Mouse (Mus musculus) limb, embryonic 12.5 days (tissue): ENCODE measurements around the gene Zfyve27. TPM values are rescaled to one million over a fixed set of nuclear protein-coding genes. Genes with fewer than 3 reads are reported as not detected.

Source experiments
- ATAC-seq: fragments of 200-750 bp; cut with Nextera tagmentation; 2 replicates; pipeline ENCODE4 v1.8.0; 2017; ENCODE audit warnings: low read depth, moderate TSS enrichment; ENCODE audit not compliant: insufficient number of reproducible peaks, insufficient read depth, low FRiP score, low TSS enrichment
- H3K27ac ChIP-seq: fragments of 300-500 bp; sonication (generic); 2 replicates; pipeline ENCODE4 v1.5.1; 2016; ENCODE audit warnings: mild to moderate bottlenecking, moderate library complexity
- H3K27me3 ChIP-seq: fragments of 300-500 bp; sonication (generic); 2 replicates; pipeline ENCODE4 v1.6.1; 2016; ENCODE audit warnings: mild to moderate bottlenecking, moderate library complexity
- H3K36me3 ChIP-seq: fragments of 300-500 bp; sonication (generic); 2 replicates; pipeline ENCODE4 v1.6.1; 2016; ENCODE audit warnings: mild to moderate bottlenecking, moderate library complexity
- H3K4me1 ChIP-seq: fragments of 300-500 bp; sonication (generic); replicated peaks from 2 replicates; pipeline ENCODE4 v1.6.1; 2016
- H3K4me2 ChIP-seq: fragments of 300-500 bp; sonication (generic); 2 replicates; pipeline ENCODE4 v1.6.1; 2016; ENCODE audit warnings: mild to moderate bottlenecking, moderate library complexity
- H3K4me3 ChIP-seq: fragments of 300-500 bp; sonication (generic); replicated peaks from 2 replicates; pipeline ENCODE4 v1.5.1; 2016; ENCODE audit warnings: mild to moderate bottlenecking
- H3K9ac ChIP-seq: fragments of 300-500 bp; sonication (generic); replicated peaks from 2 replicates; pipeline ENCODE4 v1.6.1; 2016; ENCODE audit warnings: mild to moderate bottlenecking, moderate library complexity
- H3K9me3 ChIP-seq: fragments of 300-500 bp; sonication (generic); 2 replicates; pipeline ENCODE4 v1.6.1; 2016; ENCODE audit warnings: mild to moderate bottlenecking, moderate library complexity
- WGBS: fragments of 180-500 bp; shearing (Covaris S2); methylation state at CpG from one replicate; pipeline ENCODE4 v1.1.7; 2016; 5-methylcytosine and 5-hydroxymethylcytosine counted together
- polyA plus RNA-seq: library from polyadenylated mRNA; unstranded; fragments of >200 nt; fragmentation: Nextera tagmentation; extraction: Ambion mirVana; gene quantifications from 2 replicates; pipeline ENCODE4 v1.2.1, GENCODE M21; 2016

The Zfyve27 gene
- polyA plus RNA-seq, 1 experiment from 2014 or later = 33.7 TPM

- WGBS = 44% methylated on average over 8 of the region's 8 CpGs
- Histone ChIP-seq H3K27me3 (peaks cover 35% of the 10 kb centered on the region), H3K27ac (no peak overlapping the region), H3K9me3 (no peaks in the 10 kb centered on the region), H3K4me2 (no peak overlapping the region), H3K4me1 (no peaks in the 10 kb centered on the region), H3K9ac (no peak overlapping the region), H3K4me3 (no peak overlapping the region), H3K36me3 (no peaks in the 10 kb centered on the region)
- no peak for ATAC-seq
Measured at GRCm38 (mm10) chr19:42211936-42212335, 48.2 kb downstream of the Zfyve27 start.

DNA sequence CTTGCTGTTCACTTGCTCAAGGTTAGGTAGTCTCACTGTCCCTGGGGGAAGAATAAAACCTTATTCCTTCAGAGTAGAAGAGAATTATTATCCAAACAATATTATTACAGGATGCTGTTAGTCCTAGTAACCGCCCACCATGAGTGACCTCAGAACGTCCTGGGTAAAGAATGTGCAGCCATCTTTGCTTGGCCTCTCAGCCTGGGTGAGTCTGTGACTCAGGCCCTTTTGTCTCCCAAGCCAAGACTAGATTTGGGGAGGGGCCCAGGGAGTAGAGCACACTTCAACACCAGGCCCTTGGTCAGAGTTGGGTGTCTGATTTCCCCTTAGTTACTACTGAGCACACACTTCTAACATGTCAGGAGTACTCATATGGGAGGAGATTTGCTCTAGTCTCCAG is 50.9 kb downstream of the Zfyve27 start:
- no peak for ATAC-seq
- Histone ChIP-seq H3K4me1 (no peaks in the 10 kb centered on the region), H3K4me3 (no peak overlapping the region), H3K4me2 (no peak overlapping the region), H3K9ac (no peak overlapping the region), H3K36me3 (no peaks in the 10 kb centered on the region), H3K27me3 (peaks cover 17% of the 10 kb centered on the region; the same call in 1 of the 2 replicates), H3K27ac (no peak overlapping the region), H3K9me3 (no peaks in the 10 kb centered on the region; the same call in 1 of the 2 replicates)
- 76% methylated on average over 2 of the region's 2 CpGs for WGBS

DNA sequence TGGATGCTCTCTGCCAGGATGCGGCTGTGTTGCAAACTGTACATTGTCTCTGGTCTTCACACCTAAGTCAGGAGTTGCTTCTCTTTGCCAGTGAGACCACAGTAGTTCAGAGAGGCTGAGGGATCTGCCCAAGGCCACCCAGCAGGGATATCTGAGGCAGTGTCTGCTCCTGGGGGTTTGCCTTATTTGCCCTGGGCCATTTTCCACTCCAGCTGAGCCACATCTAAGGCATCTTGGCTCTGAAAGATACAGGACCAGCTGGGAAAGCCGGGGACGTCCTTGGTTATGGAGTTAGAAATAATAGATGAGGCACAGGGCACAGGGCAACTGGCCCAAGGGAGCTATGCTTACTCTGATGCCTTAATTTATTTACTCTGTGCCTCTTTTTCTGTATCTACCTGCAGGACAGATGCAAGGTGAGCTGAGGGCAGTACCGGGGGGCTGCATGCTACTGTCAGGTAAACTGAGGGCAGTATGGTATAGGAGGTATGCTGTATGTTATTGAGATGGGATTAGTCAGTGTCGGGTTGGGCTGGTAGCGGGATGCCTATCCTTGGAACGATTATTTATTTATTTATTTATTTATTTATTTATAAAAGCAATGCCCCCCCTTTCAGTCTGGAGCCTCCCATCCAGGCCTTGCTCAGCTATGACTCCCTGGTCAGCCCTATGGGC is 53.1 kb downstream of the Zfyve27 start:
- Histone ChIP-seq H3K27me3 (peaks cover 8% of the 10 kb centered on the region; the same call in 1 of the 2 replicates), H3K9me3 (no peaks in the 10 kb centered on the region; the same call in 1 of the 2 replicates), H3K4me1 (no peaks in the 10 kb centered on the region), H3K27ac (no peak overlapping the region), H3K4me3 (no peak overlapping the region), H3K4me2 (no peak overlapping the region), H3K36me3 (no peaks in the 10 kb centered on the region), H3K9ac (no peak overlapping the region)
- 71% methylated on average over 7 of the region's 7 CpGs for WGBS
- ATAC-seq = no peak

- no peaks in the 10 kb centered on the region for H3K36me3 ChIP-seq
- H3K9ac ChIP-seq = no peak overlapping the region
- H3K27ac ChIP-seq = no peak overlapping the region
- no peak overlapping the region for H3K4me3 ChIP-seq
- no peak for ATAC-seq
- H3K27me3 ChIP-seq = peaks cover 8% of the 10 kb centered on the region; the same call in 1 of the 2 replicates
- no peaks in the 10 kb centered on the region for H3K4me1 ChIP-seq
- no peak overlapping the region for H3K4me2 ChIP-seq
- H3K9me3 ChIP-seq = no peaks in the 10 kb centered on the region; the same call in 1 of the 2 replicates
- 27% methylated on average over 2 of the region's 2 CpGs for WGBS
Measured at GRCm38 (mm10) chr19:42217374-42217763, 53.6 kb downstream of the Zfyve27 start.

- H3K4me2 ChIP-seq = no peak overlapping the region
- no peak overlapping the region for H3K9ac ChIP-seq
- peaks cover 8% of the 10 kb centered on the region for H3K27me3 ChIP-seq
- no peak for ATAC-seq
- no peak overlapping the region for H3K27ac ChIP-seq
- WGBS = 80% methylated on average over 10 of the region's 10 CpGs
- H3K4me3 ChIP-seq = no peak overlapping the region
- H3K36me3 ChIP-seq = no peaks in the 10 kb centered on the region
- H3K9me3 ChIP-seq = no peaks in the 10 kb centered on the region
- no peaks in the 10 kb centered on the region for H3K4me1 ChIP-seq
Measured at GRCm38 (mm10) chr19:42226451-42226850, 62.7 kb downstream of the Zfyve27 start.

- Histone ChIP-seq H3K27ac (no peak overlapping the region), H3K4me1 (no peaks in the 10 kb centered on the region), H3K9ac (no peak overlapping the region), H3K27me3 (peaks cover 12% of the 10 kb centered on the region), H3K36me3 (no peaks in the 10 kb centered on the region), H3K4me2 (no peak overlapping the region), H3K9me3 (no peaks in the 10 kb centered on the region), H3K4me3 (no peak overlapping the region)
- 81% methylated on average over 17 of the region's 17 CpGs for WGBS
- ATAC-seq = no peak
Measured at GRCm38 (mm10) chr19:42229499-42230287, 65.9 kb downstream of the Zfyve27 start.

GRCm38 (mm10) chr19:42230288-42230568 is 66.5 kb downstream of the Zfyve27 start:
- WGBS = 70% methylated on average over 5 of the region's 5 CpGs
- no peaks in the 10 kb centered on the region for H3K4me1 ChIP-seq

DNA sequence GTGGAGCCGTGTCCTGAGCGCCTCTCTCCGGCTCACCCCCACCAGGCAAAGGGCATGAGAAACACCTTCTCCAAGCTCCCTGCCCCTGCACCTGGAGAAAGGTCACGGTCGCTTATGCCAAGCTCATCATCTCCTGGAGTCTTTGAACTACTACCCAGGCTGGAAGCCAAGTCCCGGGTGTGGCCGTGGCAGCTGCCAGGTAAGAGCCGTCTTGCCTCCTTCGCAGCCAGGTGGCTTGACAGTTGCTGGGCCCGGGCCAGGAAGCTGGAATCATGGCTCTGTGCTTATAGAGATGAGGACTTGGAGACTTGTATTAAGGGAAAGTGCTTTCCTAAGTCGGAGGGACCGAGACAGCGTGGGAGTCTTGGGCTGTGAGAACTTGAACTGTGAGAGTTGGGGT is 67.2 kb downstream of the Zfyve27 start:
- WGBS = 88% methylated on average over 13 of the region's 13 CpGs
- no peak for ATAC-seq
- H3K9ac ChIP-seq = no peak overlapping the region
- no peaks in the 10 kb centered on the region for H3K9me3 ChIP-seq
- H3K27me3 ChIP-seq = peaks cover 12% of the 10 kb centered on the region
- H3K36me3 ChIP-seq = no peaks in the 10 kb centered on the region
- no peak overlapping the region for H3K4me2 ChIP-seq
- no peaks in the 10 kb centered on the region for H3K4me1 ChIP-seq
- H3K27ac ChIP-seq = no peak overlapping the region
- no peak overlapping the region for H3K4me3 ChIP-seq

More at GRCm38 (mm10) chr19:42230288-42230568, 66.5 kb downstream of the Zfyve27 start:
- Histone ChIP-seq H3K27me3 (peaks cover 12% of the 10 kb centered on the region), H3K9me3 (no peaks in the 10 kb centered on the region), H3K27ac (no peak overlapping the region), H3K9ac (no peak overlapping the region), H3K36me3 (no peaks in the 10 kb centered on the region), H3K4me2 (no peak overlapping the region), H3K4me3 (no peak overlapping the region)
- ATAC-seq = no peak

DNA sequence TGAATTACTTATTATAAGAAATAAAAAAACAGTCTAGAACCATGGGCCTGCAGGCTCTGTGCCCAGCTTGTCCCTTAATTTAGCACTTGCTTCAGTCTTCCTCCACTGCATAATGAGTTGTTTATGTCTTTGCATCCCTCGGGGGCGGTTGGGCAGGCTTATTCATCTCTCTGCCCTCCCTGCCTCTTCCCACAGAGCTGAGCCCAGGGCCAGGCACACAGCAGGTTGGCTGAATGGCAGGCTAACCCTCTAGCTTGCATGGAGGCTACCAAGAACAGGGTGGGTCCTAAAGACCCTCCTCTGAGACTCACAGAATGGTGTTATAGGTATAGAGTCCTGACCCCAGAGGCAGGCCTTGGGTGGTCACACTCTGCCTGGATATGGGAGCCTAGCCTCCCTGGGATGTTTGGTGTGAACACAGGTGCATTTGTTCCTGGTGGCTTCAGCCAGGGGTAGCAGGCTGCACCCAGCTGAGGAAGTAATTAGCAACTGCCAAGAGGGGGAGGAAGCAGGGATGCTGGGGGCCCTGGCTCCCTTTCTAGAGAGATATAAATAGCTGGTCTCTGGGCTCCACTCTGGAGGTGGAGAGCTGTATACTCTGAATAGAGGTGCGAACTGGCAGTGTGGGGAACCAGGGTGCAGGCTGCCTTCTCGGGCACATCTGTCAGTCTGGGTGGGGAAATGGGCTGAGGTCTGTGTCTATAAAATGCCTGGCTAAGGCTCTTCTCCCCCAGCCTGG is 74.0 kb downstream of the Zfyve27 start:
- Histone ChIP-seq H3K27ac (no peak overlapping the region), H3K9me3 (no peaks in the 10 kb centered on the region), H3K4me3 (no peak overlapping the region), H3K4me1 (peaks cover 5% of the 10 kb centered on the region; the same call in 1 of the 2 replicates), H3K36me3 (no peaks in the 10 kb centered on the region), H3K27me3 (no peaks in the 10 kb centered on the region), H3K9ac (no peak overlapping the region), H3K4me2 (no peak overlapping the region)
- 15% methylated on average over 4 of the region's 4 CpGs for WGBS
- ATAC-seq = no peak

DNA sequence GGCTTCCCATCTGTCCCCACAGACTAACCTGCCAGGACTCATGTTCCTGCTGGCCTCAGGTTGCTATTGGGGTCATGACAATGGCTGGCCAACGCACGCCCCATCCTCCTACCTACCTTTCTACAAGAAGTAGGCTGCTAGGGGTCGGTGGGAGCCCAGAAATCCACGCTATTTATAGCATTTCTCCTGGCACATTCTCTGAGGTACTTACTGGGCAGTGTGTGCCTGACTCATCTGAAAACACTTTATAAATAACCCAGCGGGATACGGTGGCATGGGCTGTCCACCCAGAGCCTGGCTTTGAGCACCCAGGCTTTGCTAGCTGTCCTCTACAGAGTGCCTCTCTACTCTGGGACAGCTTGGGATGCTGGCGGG is 74.6 kb downstream of the Zfyve27 start:
- H3K27me3 ChIP-seq = no peaks in the 10 kb centered on the region
- no peaks in the 10 kb centered on the region for H3K9me3 ChIP-seq
- no peak overlapping the region for H3K4me2 ChIP-seq
- no peak overlapping the region for H3K27ac ChIP-seq
- no peak overlapping the region for H3K9ac ChIP-seq
- no peak for ATAC-seq
- H3K4me1 ChIP-seq = peaks cover 5% of the 10 kb centered on the region; the same call in 1 of the 2 replicates
- H3K4me3 ChIP-seq = no peak overlapping the region
- H3K36me3 ChIP-seq = no peaks in the 10 kb centered on the region
- 62% methylated on average over 7 of the region's 7 CpGs for WGBS

GRCm38 (mm10) chr19:42240881-42241280 is 77.1 kb downstream of the Zfyve27 start:
- peaks cover 5% of the 10 kb centered on the region; the same call in 1 of the 2 replicates for H3K4me1 ChIP-seq
- no peak for ATAC-seq
- no peak overlapping the region for H3K27ac ChIP-seq
- H3K9me3 ChIP-seq = no peaks in the 10 kb centered on the region
- H3K9ac ChIP-seq = no peak overlapping the region
- WGBS = 63% methylated on average over 8 of the region's 8 CpGs
- no peaks in the 10 kb centered on the region for H3K36me3 ChIP-seq
- H3K27me3 ChIP-seq = no peaks in the 10 kb centered on the region
- H3K4me3 ChIP-seq = no peak overlapping the region
- no peak overlapping the region for H3K4me2 ChIP-seq
